Mouse (Mus musculus) heart, postnatal 0 days (tissue): ENCODE results near the gene Pik3cd.

ENCODE experiments used
- CTCF ChIP-seq: IDR thresholded peaks from 2 replicates; pipeline ENCODE4 v1.5.1; 2016; ENCODE audit warnings: antibody characterized with exemption, control low read depth, low read depth
- EP300 ChIP-seq: IDR thresholded peaks from 2 replicates; pipeline ENCODE4 v1.6.1; 2016; ENCODE audit warnings: antibody characterized with exemption, low read depth

DNA sequence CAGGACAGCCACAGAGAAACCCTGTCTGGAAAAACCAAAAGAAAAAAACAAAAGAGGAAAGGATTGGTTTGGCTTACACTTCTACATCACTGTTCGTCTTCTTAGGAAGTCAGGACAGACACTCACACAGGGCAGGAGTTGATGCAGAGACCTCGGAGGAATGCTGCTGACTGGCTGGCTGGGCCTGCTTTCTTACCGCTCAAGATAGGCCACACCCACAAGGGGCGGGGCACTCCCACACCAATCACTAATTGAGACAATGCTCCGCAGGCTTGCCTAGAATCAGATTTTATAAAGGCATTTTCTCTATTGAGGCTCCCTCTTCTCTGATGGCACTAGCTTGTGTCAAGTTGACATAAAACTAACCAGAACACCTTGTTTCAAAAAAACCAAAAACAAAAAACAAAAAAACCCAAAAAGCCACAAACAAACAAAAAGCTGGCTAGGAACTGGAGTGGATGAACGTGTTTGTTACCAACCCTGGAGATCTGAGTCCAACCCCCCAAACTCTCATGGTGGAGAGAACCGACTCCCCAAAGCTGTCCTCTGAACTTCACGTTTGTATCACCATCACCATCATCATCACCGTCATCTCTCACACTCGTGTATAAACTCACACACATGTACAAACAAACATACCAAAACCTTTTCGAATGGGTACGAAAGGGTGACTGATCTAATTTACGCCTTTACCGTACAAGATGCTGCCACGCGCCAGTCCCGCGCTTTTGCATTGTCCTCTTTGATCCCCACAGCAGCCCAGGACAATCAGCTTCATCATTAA lies 753 bp downstream of the Pik3cd start:
- no peak for TF ChIP-seq CTCF
- TF ChIP-seq EP300, result no peak
